ENCODE assay signal across 8 mouse cellular contexts in the genomic region with DNA sequence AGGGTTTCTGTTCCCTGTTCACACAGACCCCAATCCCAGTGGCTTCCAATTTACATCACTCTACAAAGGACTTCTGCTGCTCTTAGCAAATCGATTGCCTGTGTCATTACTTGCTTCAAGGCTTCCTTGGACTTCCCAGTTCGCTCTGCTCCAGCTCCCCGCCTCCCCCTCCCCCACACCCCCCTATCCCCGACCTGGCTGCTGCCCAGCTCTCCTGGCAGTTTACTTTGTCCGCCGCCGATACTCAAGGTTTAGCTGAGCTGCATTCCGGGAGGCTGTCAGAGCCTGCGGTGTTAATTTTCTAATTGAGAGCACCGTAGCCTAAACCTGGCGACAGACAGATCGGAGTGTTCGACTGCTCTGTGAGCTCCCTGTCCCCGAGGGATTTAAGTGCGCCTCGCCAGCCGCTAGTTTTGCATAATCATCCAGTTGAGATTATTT. TPM values are rescaled to one million over a fixed set of nuclear protein-coding genes. Genes with fewer than 3 reads are reported as not detected.
A peak's percentile ranks its signal among the peaks of the same experiment; 100 is the strongest.
DNase-seq lines count a peak whose midpoint lies in the region; ATAC-seq and TF ChIP-seq lines count a peak whose summit lies in the region.

No protein-coding gene starts in this region.

- peak overlapping the region; percentile 56 for H3K4me3 ChIP-seq in embryonic facial prominence, embryonic 10.5 days
- H3K4me3 ChIP-seq in heart, embryonic 16.5 days (ENCODE audit: low read length): peak overlapping the region; percentile 59
- H3K4me3 ChIP-seq in stomach, embryonic 16.5 days (replicated peaks; ENCODE audit: low read length): peak overlapping the region; percentile 48
- no peak overlapping the region for H3K4me3 ChIP-seq in thymus, adult 2 months (ENCODE audit: control insufficient read depth, insufficient read depth, low read length)

- H3K27me3 ChIP-seq in embryonic facial prominence, embryonic 10.5 days (replicated peaks; ENCODE audit: low read depth, poor library complexity, severe bottlenecking): peaks cover 57% of the 10 kb centered on the region
- H3K27me3 ChIP-seq in heart, embryonic 16.5 days (ENCODE audit: control insufficient read depth, insufficient read depth, low read length): no peaks in the 10 kb centered on the region
- H3K27me3 ChIP-seq in stomach, embryonic 16.5 days (ENCODE audit: control insufficient read depth, insufficient read depth, low read length): 0 out of 2 replicates have a peak, but pooled peaks cover 3% of the 10 kb centered on the region
- H3K27me3 ChIP-seq in thymus, adult 2 months (ENCODE audit: control insufficient read depth, insufficient read depth, low read length): no peaks in the 10 kb centered on the region

- 1% methylated on average over 17 of the region's 17 CpGs for WGBS in embryonic facial prominence, embryonic 10.5 days
- 5% methylated on average over 17 of the region's 17 CpGs for WGBS in heart, embryonic 16.5 days
- WGBS in stomach, embryonic 16.5 days: 1% methylated on average over 17 of the region's 17 CpGs
- WGBS in thymus, adult 2 months: 37% methylated on average over 17 of the region's 17 CpGs

- no peaks in the 10 kb centered on the region for H3K9me3 ChIP-seq in embryonic facial prominence, embryonic 10.5 days
- no peaks in the 10 kb centered on the region for H3K9me3 ChIP-seq in heart, embryonic 16.5 days (replicated peaks; ENCODE audit: control insufficient read depth, low read length)
- no peaks in the 10 kb centered on the region for H3K9me3 ChIP-seq in stomach, embryonic 16.5 days (replicated peaks; ENCODE audit: control insufficient read depth, low read length)

- no peak for TF ChIP-seq CTCF in thymus, adult 2 months (IDR thresholded peaks at IDR 0.05; ENCODE audit: borderline replicate concordance, control insufficient read depth, extremely low read depth, insufficient read depth, low read length, poor library complexity)

- DNase-seq in adrenal gland, adult 2 months: peak; percentile 54
- no peak for DNase-seq in adrenal gland, adult 8-10 months
- DNase-seq in embryonic facial prominence, embryonic 10.5 days (ENCODE audit: low spot score): peak; percentile 73
- peak; percentile 74 for DNase-seq in kidney, postnatal 14 days
- peak; percentile 60 for DNase-seq in lung, postnatal 36 days
- DNase-seq in thymus, adult 2 months: no peak

- ATAC-seq in heart, embryonic 16.5 days (replicated peaks; ENCODE audit: extremely low read depth, insufficient read depth, low FRiP score): peak; percentile 47; the same call in 1 of the 2 replicates
- ATAC-seq in stomach, embryonic 16.5 days (ENCODE audit: insufficient read depth, low FRiP score): peak; percentile 49; the same call in 1 of the 2 replicates

- H3K9ac ChIP-seq in heart, embryonic 16.5 days (ENCODE audit: low read length): peak overlapping the region; percentile 74
- H3K9ac ChIP-seq in stomach, embryonic 16.5 days (ENCODE audit: low read length): peak overlapping the region; percentile 53

- TF ChIP-seq POLR2A in thymus, adult 2 months (IDR thresholded peaks at IDR 0.05; ENCODE audit: control insufficient read depth, extremely low read depth, insufficient read depth, low read length, poor library complexity): no peak

- peak overlapping the region; percentile 44; the same call in 1 of the 2 replicates for H3K27ac ChIP-seq in embryonic facial prominence, embryonic 10.5 days (replicated peaks)
- peak overlapping the region; percentile 81 for H3K27ac ChIP-seq in heart, embryonic 16.5 days (ENCODE audit: low read length)
- H3K27ac ChIP-seq in stomach, embryonic 16.5 days (ENCODE audit: low read length): peak overlapping the region; percentile 74
- H3K27ac ChIP-seq in thymus, adult 2 months (ENCODE audit: control insufficient read depth, insufficient read depth, low read length): no peak overlapping the region

- H3K4me2 ChIP-seq in heart, embryonic 16.5 days (ENCODE audit: low read depth, low read length): peak overlapping the region; percentile 90
- peak overlapping the region; percentile 76 for H3K4me2 ChIP-seq in stomach, embryonic 16.5 days (ENCODE audit: low read depth, low read length)

- no peaks in the 10 kb centered on the region for H3K36me3 ChIP-seq in embryonic facial prominence, embryonic 10.5 days (replicated peaks)
- H3K36me3 ChIP-seq in heart, embryonic 16.5 days (ENCODE audit: control insufficient read depth, insufficient read depth): no peaks in the 10 kb centered on the region
- H3K36me3 ChIP-seq in stomach, embryonic 16.5 days (ENCODE audit: control insufficient read depth, insufficient read depth, low read length): no peaks in the 10 kb centered on the region
- no peaks in the 10 kb centered on the region for H3K36me3 ChIP-seq in thymus, adult 2 months (ENCODE audit: control insufficient read depth, insufficient read depth, low read length)

- peaks cover 48% of the 10 kb centered on the region for H3K4me1 ChIP-seq in embryonic facial prominence, embryonic 10.5 days
- H3K4me1 ChIP-seq in heart, embryonic 16.5 days (ENCODE audit: control insufficient read depth, insufficient read depth, low read length): peaks cover 23% of the 10 kb centered on the region
- peaks cover 20% of the 10 kb centered on the region for H3K4me1 ChIP-seq in stomach, embryonic 16.5 days (ENCODE audit: control insufficient read depth, insufficient read depth, low read length)
- H3K4me1 ChIP-seq in thymus, adult 2 months (replicated peaks; ENCODE audit: control insufficient read depth, insufficient read depth, low read length): peaks cover 9% of the 10 kb centered on the region; the same call in 1 of the 2 replicates

RNA-seq across cellular contexts. Expression of a gene that starts 4.7 kb away (rescaled TPM):
- 1 to 10 TPM; 1.1 to 1.8 TPM for total RNA-seq in adrenal gland, adult 2 months (2021)
- 0.95 and 1.1 TPM in 2 replicates for polyA plus RNA-seq in adrenal gland, adult 2 months (2012; rRNA removed)
- 1 to 10 TPM in 1 of 4 experiments, under 1 TPM in 3; 0.61 to 2.5 (median 0.73) TPM for total RNA-seq in adrenal gland, adult 8-10 months (2022)
- 0.15 and 0.37 TPM in 2 replicates for polyA plus RNA-seq in embryonic facial prominence, embryonic 10.5 days (2016; fragmentation: Nextera tagmentation; extraction: Ambion mirVana)
- 1.6 and 1.7 TPM in 2 replicates for polyA plus RNA-seq in heart, embryonic 16.5 days (2015; fragmentation: Nextera tagmentation; extraction: Ambion mirVana)
- polyA plus RNA-seq in stomach, embryonic 16.5 days (2015; fragmentation: Nextera tagmentation; extraction: Ambion mirVana): 2.5 and 4.0 TPM in 2 replicates
- 0.82 and 1.1 TPM in 2 replicates for polyA plus RNA-seq in thymus, adult 2 months (2012; rRNA removed)

Comparison
In these comparisons a context has a peak if more than half of its experiments do, and no peak if none do; other contexts are left out.
1. DNase-seq: peak in adrenal gland, adult 2 months (single experiment), embryonic facial prominence, embryonic 10.5 days (single experiment), kidney, postnatal 14 days (single experiment) and lung, postnatal 36 days (single experiment); none in adrenal gland, adult 8-10 months (single experiment) and thymus, adult 2 months (single experiment).